Mouse (Mus musculus) kidney, adult 2 months (tissue): ENCODE data around the gene Naf1.

ENCODE experiments used
- CTCF ChIP-seq: fragments of 200-500 bp; conservative IDR thresholded peaks from 2 replicates; pipeline ENCODE4 v1.5.1; 2011; ENCODE audit warnings: low read depth, mild to moderate bottlenecking, control low read depth, low read length, moderate library complexity, mixed read lengths; ENCODE audit not compliant: insufficient read depth, insufficient read length
- POLR2A ChIP-seq: fragments of 200-500 bp; IDR thresholded peaks from one replicate; pipeline ENCODE4 v1.6.1; 2011; ENCODE audit warnings: low read depth, low read length, control low read depth

DNA sequence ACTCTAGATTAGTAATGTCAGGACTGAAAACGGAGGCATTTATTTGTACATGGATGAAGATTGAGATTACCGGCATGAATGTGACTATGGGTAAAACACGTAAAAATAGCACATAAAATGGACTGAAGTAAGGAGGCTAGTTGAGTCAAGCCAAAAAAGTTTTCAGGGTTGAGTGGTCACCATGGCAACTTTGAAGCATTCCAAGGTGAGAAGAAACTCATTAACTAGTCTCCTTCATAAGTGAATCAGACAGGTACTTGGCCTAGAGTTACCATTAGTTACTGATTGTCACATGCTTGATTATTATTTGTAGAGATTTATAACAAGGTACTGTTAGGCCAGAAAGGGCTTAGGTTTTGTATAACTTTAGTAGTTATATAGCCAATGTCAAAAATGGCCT, 3.7 kb downstream of the Naf1 start:
- TF ChIP-seq CTCF (no peak), POLR2A (no peak)
